Mouse (Mus musculus) ZHBTc4 (cell line): Measurements from ENCODE around the gene Tango2.
A peak's percentile ranks its signal among the peaks of the same experiment; 100 is the strongest.

Experiments
- DNase-seq: peaks from one replicate; pipeline ENCODE4 v3.0.0-alpha.2; 2011; ENCODE audit warnings: low read depth, low spot score

Gene Tango2

GRCm38 (mm10) chr16:18347931-18348600 is at the start of gene Tango2, which contains the start of gene Arvcf:
TSS of gene Tango2 (minus strand) at chr16:18348103.
TSS of gene Arvcf (plus strand) at chr16:18348182.
- peak; percentile 97 for DNase-seq

DNA sequence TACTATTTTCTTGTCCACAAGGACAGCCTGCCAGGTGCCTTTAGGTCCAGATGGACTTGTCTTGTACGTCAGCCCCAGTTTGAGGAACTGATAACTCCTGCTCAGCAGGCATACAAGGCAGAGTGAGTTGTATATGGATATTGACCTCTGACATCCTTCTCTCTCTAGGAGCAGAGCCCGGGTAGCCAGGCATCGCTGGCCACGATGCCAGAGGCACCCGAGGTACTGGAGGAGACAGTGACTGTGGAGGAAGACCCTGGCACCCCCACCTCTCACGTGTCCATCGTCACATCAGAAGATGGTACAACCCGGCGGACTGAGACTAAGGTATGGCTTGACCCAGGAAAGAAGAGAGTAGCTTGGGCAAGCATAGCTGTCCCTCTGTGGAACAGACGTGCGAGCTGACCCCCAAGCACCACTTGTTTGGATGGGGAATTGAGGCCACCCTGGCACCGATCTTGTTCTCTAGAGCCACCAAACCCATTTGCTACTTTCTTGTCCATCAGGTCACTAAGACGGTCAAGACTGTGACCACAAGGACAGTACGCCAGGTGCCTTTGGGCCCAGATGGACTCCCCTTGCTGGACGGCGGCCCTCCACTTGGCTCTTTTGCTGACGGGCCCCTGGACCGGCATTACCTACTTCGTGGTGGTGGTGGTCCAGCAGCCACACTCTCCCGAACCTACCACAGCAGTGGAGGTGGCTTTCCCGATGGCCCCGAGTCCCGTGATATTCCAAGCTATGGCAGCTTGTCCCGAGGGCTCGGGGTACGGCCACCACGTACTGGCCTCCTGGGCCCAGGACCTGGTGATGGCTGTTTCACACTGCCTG is 49.1 kb upstream of the Tango2 start:
- no peak for DNase-seq

GRCm38 (mm10) chr16:18396201-18396600 is 48.3 kb upstream of the Tango2 start:
- DNase-seq: no peak

DNA sequence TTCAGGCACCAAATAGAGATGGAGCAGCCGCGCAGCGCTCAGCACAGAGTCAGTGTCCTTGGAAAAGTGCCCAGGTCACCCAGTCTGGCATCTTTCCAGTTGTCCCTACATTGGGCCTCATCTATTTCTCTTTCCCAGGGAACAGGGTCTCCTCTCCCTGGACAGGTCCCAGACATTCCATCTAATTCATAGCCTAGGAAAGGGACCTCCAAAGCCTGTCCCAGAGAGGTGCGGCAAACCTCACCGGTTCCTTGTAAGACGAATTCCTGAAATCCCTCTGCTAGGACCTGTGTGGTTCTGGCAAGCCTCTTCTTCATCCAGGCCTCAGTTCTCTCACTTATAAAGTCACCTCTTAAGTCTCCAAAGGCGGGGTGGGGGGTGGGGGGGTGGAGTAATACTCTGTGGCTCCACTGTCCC is 47.7 kb upstream of the Tango2 start:
- DNase-seq: peak; percentile 53

- peak; percentile 90 for DNase-seq
These were observed 47.1 kb upstream of the Tango2 start for GRCm38 (mm10) chr16:18394777-18395619.

- no peak for DNase-seq
These were observed 46.2 kb upstream of the Tango2 start for GRCm38 (mm10) chr16:18394056-18394455.

DNA sequence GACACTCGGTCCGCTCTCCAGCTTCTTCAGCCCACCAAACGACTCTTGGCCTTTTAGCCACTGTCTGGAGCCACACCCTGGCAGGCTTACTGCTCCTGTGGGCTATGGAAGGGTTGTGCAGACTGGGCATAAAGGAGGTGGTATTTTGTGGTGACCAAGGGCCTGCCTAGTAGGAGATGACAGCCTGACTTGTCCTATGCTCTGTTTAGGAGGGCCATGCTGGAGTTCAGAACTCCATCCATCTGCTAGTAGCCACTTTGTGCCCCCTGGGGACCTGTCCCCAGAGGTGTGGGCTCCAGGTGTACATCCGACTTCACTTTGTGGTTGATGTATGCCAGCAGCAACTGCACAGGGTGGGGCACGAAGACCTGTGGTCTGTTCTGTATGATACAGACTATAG is 45.7 kb upstream of the Tango2 start:
- DNase-seq: no peak

DNA sequence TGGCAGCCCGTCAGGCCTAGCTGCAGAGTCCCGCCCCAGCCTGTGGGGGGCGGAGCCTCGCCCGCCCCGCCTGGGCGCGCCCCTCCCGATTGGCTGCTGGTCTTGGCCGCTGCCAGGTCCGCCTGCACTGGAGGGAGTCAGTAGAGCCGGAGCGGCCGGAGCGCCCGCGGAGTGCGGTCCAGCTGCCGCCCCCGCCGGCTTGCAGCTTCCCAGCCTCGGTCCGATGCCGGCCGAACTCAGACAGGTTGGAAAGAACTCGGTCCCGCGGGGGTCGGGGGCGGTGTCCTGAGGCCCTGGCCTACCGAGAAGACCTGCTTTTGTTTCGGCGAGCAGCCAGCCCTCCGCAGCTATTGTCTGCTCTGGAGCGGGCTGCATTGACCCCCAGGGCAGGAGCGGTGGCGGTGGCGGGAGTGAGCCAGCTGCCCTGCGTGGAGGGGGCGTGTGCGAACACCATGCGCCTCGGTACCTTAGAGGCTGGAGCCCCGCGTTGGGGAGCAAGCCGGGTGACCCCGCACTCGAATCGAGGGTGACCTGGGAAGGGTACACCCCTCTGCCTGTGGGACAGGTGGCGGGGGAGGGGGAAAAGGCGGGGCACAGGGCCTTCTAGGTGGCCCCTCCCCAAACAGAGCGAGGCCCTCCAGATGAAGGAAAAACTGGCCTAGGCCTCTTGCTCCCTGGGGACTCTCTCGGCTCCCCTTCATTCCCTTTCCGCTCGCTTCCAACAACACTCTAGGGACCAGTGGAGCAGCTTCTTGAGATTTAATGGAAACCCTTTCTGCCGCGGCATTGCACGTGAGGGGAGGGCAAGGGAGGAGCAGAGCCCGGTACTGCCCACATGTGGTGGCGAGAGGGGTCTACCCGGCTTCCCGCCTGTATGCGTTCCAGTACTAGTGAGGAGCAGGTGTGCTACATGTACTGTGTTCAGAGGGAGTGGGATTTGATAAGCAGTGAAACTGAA is 44.8 kb upstream of the Tango2 start:
- peak; percentile 93 for DNase-seq

DNA sequence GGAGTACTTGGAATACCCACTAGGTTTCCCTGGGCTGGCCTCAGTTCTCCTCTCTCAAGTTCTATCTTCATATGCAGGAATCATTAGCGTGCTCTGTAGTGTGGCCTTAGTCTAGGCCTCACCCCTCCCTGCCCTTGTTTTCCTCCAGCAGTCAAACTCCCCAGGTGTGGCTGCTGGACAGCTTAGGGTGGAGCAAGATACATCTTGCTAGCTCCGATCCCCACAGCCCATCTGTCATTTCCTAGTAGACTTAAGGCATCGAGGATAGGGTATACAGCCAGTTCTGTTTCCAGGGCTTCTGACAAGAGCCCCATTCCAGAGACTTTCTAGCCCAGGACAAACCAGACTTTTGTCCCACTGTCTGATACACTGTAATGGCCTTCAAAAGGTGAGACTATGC is 43.8 kb upstream of the Tango2 start:
- DNase-seq: no peak

DNA sequence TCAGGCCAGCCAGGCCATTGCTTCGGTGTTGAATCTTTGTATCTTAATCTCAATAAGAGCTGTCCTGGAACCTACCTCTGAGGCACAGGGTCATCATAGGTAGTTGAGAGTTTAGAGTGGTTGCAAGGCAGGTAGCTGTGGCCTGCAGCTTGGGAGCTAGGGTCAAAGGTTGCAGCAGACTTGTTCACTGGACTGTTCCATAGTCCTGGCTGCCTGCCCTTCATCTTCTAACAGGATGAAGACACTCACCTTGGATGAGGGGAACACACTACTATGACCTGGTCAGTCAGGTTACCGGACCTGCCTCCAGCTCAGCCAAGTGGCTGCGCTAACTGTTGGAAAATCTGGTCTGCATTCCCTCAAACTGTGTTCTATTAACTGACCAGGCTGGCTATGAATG is 43.2 kb upstream of the Tango2 start:
- no peak for DNase-seq

- DNase-seq: no peak
These were observed 42.5 kb upstream of the Tango2 start for GRCm38 (mm10) chr16:18390399-18390798.

DNA sequence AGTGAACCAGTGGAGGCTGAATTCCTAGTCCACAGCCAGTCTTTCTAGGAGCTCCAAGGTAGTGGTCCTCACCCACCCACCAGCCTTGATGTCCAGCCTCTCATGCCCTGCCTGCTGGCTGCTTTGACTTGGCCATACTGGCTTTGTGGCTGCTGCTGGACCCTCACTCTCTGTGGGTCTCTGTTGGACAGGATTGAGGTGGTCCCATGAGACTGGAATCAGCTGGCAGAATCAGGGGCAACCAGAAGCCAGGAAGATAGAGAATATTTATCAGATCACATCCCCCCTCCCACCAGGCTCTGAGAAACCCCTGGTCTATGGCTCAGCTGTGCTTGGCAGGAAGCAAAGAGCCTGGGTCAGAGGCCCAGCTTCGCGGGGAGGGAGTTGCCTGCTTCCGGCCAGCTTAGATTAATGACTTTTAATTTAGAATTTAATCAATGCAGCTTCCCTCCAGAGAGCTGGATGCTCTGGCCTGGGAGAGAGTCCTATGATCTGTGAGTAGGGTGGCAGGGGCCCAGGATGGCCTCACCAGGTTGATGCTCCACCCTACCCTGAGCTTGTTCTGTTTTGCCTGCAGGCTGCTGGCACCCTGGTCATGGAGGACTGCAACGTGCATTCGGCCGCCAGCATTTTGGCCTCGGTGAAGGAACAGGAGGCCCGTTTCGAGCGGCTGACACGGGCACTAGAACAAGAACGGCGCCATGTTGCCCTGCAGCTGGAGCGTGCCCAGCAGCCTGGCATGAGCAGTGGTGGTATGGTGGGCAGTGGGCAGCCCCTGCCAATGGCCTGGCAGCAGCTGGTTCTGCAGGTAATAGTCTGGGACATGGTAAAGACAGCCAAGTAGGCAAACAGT is 40.9 kb upstream of the Tango2 start:
- no peak for DNase-seq

GRCm38 (mm10) chr16:18387704-18388582 is 40.0 kb upstream of the Tango2 start:
- DNase-seq: no peak

DNA sequence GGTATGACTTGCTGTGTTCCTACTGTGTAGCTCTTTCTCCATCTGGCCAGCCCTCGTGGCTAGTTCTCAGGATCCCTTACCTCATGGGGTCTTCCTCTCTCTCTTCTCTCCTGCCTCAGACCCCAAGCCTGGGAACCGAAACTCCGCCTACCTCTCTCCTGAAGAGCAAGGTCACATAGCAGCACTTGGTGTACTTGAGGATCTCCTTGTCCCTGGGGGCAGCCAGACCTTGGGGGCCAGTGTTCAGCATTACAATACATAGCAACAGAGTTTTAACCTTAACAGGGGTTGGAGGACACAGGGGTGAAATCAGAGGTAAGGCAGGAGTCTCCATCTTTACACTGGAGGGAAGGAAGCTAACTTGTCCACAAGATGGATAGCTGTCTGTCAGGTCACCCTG is 39.1 kb upstream of the Tango2 start:
- DNase-seq: peak; percentile 48

DNA sequence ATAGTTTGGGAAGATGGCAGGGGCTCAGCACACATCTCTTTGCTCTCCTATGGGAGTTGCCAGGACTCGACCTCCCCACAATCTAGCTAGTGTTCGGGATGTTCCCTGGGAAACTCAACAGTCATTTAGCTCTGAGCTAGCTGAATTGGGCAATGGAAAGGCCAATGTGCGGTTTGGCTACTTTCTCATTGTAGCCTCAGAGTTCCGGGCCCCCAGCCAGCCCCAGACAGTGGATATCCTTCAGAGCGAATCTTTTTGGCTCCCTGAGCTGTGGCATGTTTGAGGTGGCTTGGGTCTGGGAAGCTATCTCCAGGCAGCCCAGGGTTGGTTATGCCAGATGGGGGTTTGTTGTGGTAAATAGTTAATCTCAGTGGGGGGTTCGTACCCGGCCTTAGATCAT is 38.5 kb upstream of the Tango2 start:
- DNase-seq: no peak

DNA sequence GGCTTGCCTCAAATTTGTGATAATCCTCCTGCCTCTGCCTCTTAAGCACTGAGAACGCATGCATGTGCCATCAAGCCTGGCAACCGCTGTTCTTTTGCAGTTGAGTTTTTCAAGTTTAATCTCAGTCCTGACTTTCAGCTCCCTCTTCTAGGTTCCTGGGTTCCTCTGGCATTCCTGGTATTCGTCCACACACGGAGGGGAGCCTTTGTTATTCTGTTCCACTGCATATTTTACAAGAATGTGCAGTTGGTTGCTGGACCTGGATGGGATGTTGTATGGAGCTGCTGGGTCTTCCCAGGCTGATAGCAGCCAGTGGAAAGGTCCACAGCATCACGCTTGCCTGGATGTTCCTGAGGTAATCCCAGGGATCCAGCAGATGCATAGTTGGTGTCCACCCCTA is 37.5 kb upstream of the Tango2 start:
- peak; percentile 70 for DNase-seq

GRCm38 (mm10) chr16:18384659-18385058 is 36.8 kb upstream of the Tango2 start:
- DNase-seq: no peak

DNA sequence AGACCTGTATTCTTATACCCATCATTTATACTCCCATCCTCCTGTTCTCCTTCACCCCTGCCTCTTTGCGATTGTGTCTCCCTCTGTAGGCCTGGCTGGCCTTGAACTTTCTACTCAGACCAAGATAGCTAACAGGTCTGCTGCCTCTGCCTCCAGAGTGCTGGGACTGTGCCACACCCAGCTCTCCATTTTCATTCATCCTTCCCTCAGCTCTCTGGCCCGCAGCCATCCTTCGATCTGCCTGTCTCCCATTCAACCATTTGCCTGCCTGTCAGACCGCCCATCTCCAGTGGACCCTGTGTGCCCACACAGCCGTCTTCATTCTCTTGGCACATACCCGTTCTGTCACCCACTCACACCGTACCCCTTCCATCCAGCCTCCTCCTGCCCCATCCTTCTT is 36.3 kb upstream of the Tango2 start:
- peak; percentile 34 for DNase-seq

DNA sequence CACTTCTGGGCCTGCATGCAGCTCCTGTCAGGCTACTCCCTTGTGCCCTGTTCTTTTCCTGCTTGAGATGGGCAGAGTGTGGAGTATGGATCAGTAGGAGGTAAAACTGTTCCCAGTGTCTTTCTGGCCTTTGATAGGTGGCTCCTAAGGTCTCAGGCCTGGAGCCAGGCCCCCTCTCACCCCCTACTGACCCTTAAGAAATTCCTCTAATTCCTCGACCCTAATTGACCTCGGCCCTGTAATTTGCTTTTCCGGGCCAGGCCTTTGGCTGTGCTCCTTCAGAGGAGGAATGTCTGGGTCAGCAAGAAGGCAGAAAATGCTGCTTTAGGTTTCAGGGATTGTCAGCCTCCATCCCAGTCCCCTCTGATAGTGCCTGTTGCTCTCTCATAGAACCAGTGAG is 35.9 kb upstream of the Tango2 start:
- no peak for DNase-seq
